Mouse (Mus musculus): ENCODE measurements at regions not wholly inside any gene's neighbourhood (a gene's known extent, or its start where the extent isn't known, plus 50 kb on each side); places are given as distances from the start of the nearest gene placed in this dataset.

- TF ChIP-seq CTCF (IDR thresholded peaks at IDR 0.05; ENCODE audit: control insufficient read depth, insufficient read depth, insufficient read length) (no peak), MYOD1 (IDR thresholded peaks at IDR 0.05; ENCODE audit: control insufficient read depth, insufficient read length, low read depth) (no peak), MAX (IDR thresholded peaks at IDR 0.05) (no peak), CEBPB (IDR thresholded peaks at IDR 0.05; ENCODE audit: low read depth) (no peak), USF1 (IDR thresholded peaks at IDR 0.05; ENCODE audit: low read depth) (no peak), FOSL1 (IDR thresholded peaks at IDR 0.05; ENCODE audit: insufficient read depth, low read length, poor library complexity, severe bottlenecking) (no peak), MYOG (IDR thresholded peaks at IDR 0.05; ENCODE audit: control insufficient read depth, extremely low read depth, insufficient read length) (no peak)
Observed at GRCm38 (mm10) chr8:26443735-26444134, 324.4 kb downstream of the Gm45692 start.

Data from C2C12 (cell line).